Mouse (Mus musculus) kidney, embryonic 14.5 days (tissue): Measurements from ENCODE around the gene Man2a2. TPM values are rescaled to one million over a fixed set of nuclear protein-coding genes. Genes with fewer than 3 reads are reported as not detected.

Experiments
- ATAC-seq: fragments of 200-750 bp; cut with Nextera tagmentation; 2 replicates; pipeline ENCODE4 v1.8.0; 2017; ENCODE audit warnings: moderate number of reproducible peaks, mild to moderate bottlenecking, moderate TSS enrichment, moderate library complexity; ENCODE audit not compliant: low FRiP score, low TSS enrichment
- H3K27ac ChIP-seq: fragments of 300-500 bp; sonication (generic); 2 replicates; pipeline ENCODE4 v1.5.1; 2014; ENCODE audit warnings: low read depth, mild to moderate bottlenecking, low read length, moderate library complexity, mixed read lengths
- H3K27me3 ChIP-seq: fragments of 300-500 bp; sonication (generic); 2 replicates; pipeline ENCODE4 v1.6.1; 2014; ENCODE audit warnings: mild to moderate bottlenecking, low read length; ENCODE audit not compliant: control insufficient read depth, insufficient read depth
- H3K36me3 ChIP-seq: fragments of 300-500 bp; sonication (generic); 2 replicates; pipeline ENCODE4 v1.6.1; 2014; ENCODE audit warnings: low read length, mixed read lengths; ENCODE audit not compliant: control insufficient read depth, insufficient read depth
- H3K4me1 ChIP-seq: fragments of 300-500 bp; sonication (generic); 2 replicates; pipeline ENCODE4 v1.6.1; 2014; ENCODE audit warnings: low read length, mixed read lengths; ENCODE audit not compliant: control insufficient read depth, insufficient read depth
- H3K4me2 ChIP-seq: fragments of 300-500 bp; sonication (generic); replicated peaks from 2 replicates; pipeline ENCODE4 v1.6.1; 2014; ENCODE audit warnings: low read depth, mild to moderate bottlenecking, low read length
- H3K4me3 ChIP-seq: fragments of 300-500 bp; sonication (generic); 2 replicates; pipeline ENCODE4 v1.5.1; 2014; ENCODE audit warnings: mild to moderate bottlenecking, low read length
- H3K9ac ChIP-seq: fragments of 300-500 bp; sonication (generic); 2 replicates; pipeline ENCODE4 v1.6.1; 2014; ENCODE audit warnings: low read depth, mild to moderate bottlenecking, low read length, moderate library complexity
- H3K9me3 ChIP-seq: fragments of 300-500 bp; sonication (generic); 2 replicates; pipeline ENCODE4 v1.6.1; 2016; ENCODE audit warnings: low read length; ENCODE audit not compliant: control insufficient read depth
- WGBS: fragments of 180-500 bp; shearing (Covaris S2); extraction: QIAGEN DNeasy Blood & Tissue Kit; methylation state at CpG from one replicate; pipeline ENCODE4 v1.1.7; 2014; 5-methylcytosine and 5-hydroxymethylcytosine counted together
- polyA plus RNA-seq: library from polyadenylated mRNA; unstranded; fragments of >200 nt; fragmentation: Nextera tagmentation; extraction: Ambion mirVana; gene quantifications from 2 replicates; pipeline ENCODE4 v1.2.1, GENCODE M21; 2014

The Man2a2 gene
- polyA plus RNA-seq = 11.9 and 17.2 TPM in 2 replicates

DNA sequence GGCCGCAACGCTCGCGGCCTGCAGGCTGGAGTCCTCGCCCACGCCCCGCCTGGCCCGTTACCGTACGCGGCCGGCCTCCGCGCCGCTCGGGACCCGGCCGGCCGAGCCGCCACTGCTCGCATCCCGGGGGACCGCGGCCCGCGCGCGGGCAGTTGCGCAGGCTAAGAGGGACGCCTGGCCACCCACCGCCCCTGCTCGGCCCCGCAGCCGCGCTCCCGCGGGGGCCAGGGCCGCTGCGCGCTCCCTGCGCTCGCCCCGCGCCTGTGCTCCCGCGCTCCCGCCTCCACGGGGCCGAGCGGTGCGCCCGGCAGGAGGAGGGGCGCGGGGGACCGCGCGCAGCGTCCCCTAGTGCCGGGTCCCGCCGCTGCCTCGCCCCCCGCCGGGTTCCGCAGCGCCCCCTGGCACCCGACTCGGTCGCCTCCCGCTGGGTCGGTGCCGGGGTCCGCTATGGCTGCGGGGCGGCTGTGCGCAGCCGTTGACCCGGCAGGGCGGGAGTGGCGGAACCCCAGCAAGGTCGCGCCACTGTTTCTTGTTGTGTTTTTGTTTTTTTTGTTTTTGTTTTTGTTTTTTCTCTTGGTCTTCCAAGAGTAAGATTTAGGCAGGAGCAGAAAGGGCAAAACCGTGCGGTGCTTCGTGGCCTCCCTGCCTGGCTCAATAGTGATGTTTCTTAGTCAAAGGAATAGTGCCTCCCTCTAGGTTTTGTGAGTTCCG is at the start of gene Man2a2:
Gene Man2a2 (minus strand): TSS at position 335 of the 711 bp plus-strand sequence.
- Histone ChIP-seq H3K36me3 (peaks cover 24% of the 10 kb centered on the region), H3K4me3 (peak within 1 kb of the TSS; percentile 84), H3K27ac (peak within 1 kb of the TSS; percentile 80), H3K9ac (peak within 1 kb of the TSS; percentile 87), H3K9me3 (no peaks in the 10 kb centered on the region), H3K4me2 (peak within 1 kb of the TSS; percentile 82), H3K4me1 (peaks cover 8% of the 10 kb centered on the region; the same call in 1 of the 2 replicates), H3K27me3 (no peaks in the 10 kb centered on the region)
- ATAC-seq = peak; percentile 69
- WGBS = under 1% methylated on average over 81 of the region's 86 CpGs

DNA sequence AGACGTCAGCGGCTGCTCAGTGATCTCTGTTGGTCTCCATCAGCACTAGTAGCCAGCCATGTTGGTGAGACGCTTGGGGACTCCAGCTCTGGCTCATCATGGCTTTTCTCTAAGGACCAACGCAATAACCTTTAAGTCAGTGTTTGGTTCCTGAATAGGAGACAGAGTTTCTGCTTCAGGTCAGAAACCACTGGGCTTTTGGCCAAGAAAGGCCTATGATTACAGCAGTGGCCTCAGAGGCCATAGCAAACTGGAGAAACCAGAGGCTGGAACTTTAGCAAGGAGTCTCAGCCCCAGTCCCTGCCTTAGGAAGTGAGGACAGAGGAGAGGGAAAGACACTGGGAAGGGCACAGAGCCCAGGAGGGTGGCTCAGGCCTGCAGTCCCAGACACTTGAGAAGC is 49.4 kb upstream of the Man2a2 start:
- Histone ChIP-seq H3K9ac (no peak overlapping the region), H3K27me3 (no peaks in the 10 kb centered on the region), H3K4me2 (no peak overlapping the region), H3K36me3 (no peaks in the 10 kb centered on the region), H3K27ac (no peak overlapping the region), H3K4me1 (0 out of 2 replicates have a peak, but pooled peaks cover 3% of the 10 kb centered on the region), H3K9me3 (no peaks in the 10 kb centered on the region), H3K4me3 (no peak overlapping the region)
- ATAC-seq = no peak
- 91% methylated on average over 4 of the region's 4 CpGs for WGBS

DNA sequence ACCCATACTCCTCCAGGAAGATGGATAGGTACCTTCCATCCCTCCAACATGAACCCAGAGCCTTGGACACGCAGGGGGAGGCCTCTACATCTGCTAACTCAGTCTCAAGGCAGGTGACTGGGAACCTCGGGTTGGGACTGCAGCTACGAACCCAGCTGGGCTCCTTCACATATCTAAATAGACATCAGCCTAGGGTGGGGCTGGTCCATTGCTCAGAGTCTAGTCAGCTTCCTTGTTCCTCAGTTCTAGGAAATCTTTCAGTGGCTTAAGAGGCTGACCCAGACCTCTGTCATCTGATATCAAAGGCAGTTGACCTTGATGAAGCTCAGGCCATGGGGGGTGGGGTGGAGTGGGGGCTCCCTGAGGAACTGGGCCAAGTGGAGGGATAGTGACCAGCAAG is 48.1 kb upstream of the Man2a2 start:
- no peaks in the 10 kb centered on the region for H3K27me3 ChIP-seq
- H3K4me2 ChIP-seq = no peak overlapping the region
- no peak overlapping the region for H3K27ac ChIP-seq
- 38% methylated on average over 3 of the region's 3 CpGs for WGBS
- H3K9ac ChIP-seq = no peak overlapping the region
- no peak overlapping the region for H3K4me3 ChIP-seq
- no peak for ATAC-seq
- no peaks in the 10 kb centered on the region for H3K36me3 ChIP-seq
- no peaks in the 10 kb centered on the region for H3K9me3 ChIP-seq
- H3K4me1 ChIP-seq = 0 out of 2 replicates have a peak, but pooled peaks cover 3% of the 10 kb centered on the region

DNA sequence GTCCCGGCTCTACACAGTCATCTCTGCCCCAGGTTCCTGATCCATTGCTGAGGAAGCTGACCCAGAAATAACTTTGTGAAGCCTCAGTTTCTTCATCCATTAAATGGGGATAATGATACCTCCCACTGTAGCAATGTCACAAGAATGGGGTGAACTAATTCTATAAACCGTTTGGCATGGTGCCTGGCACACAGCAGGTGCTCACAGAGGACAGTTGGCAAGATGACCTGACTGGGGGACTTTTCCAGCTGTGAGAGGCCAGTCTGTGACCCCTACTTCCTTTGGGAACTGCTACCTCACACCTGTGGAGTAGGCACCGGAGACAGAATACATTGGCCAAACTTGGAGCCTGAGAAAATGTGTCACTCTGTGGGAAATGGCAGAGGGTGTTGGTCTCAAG is 46.9 kb upstream of the Man2a2 start:
- Histone ChIP-seq H3K4me3 (no peak overlapping the region), H3K9ac (no peak overlapping the region), H3K27me3 (no peaks in the 10 kb centered on the region), H3K27ac (no peak overlapping the region), H3K36me3 (no peaks in the 10 kb centered on the region), H3K4me2 (no peak overlapping the region), H3K9me3 (no peaks in the 10 kb centered on the region), H3K4me1 (0 out of 2 replicates have a peak, but pooled peaks cover 3% of the 10 kb centered on the region)
- WGBS = 88% methylated on average over 3 of the region's 3 CpGs
- ATAC-seq = no peak

DNA sequence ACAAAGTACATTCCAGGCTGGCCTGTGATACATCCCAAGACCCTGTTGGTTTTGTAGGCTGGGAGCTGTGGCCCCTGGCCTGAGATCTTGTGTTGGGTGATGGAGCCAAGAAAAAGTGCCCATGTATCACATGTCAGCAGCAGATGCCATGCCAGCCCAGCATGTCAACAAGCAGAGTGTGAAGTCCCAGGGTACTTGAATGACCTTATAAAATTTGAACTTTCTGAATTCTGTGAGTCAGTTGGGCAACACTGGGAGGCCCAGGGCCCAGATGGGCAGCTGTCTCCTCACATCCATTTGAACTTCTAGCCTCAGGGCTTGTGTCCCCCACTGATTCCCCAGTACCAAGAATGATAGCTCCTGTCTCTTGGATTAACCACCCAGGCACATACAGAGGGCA is 46.4 kb upstream of the Man2a2 start:
- Histone ChIP-seq H3K9me3 (no peaks in the 10 kb centered on the region), H3K36me3 (no peaks in the 10 kb centered on the region), H3K4me1 (0 out of 2 replicates have a peak, but pooled peaks cover under 1% of the 10 kb centered on the region), H3K27ac (no peak overlapping the region), H3K4me3 (no peak overlapping the region), H3K9ac (no peak overlapping the region), H3K27me3 (no peaks in the 10 kb centered on the region), H3K4me2 (no peak overlapping the region)
- no peak for ATAC-seq

- whole genome bisulfite sequencing = 89% methylated on average over 7 of the region's 7 CpGs
- Histone ChIP-seq H3K36me3 (no peaks in the 10 kb centered on the region), H3K9me3 (no peaks in the 10 kb centered on the region), H3K27ac (no peak overlapping the region), H3K4me1 (no peaks in the 10 kb centered on the region), H3K27me3 (no peaks in the 10 kb centered on the region), H3K9ac (no peak overlapping the region), H3K4me2 (no peak overlapping the region), H3K4me3 (no peak overlapping the region)
- no peak for ATAC-seq
Measured at GRCm38 (mm10) chr7:80416969-80417368, 45.8 kb upstream of the Man2a2 start.

DNA sequence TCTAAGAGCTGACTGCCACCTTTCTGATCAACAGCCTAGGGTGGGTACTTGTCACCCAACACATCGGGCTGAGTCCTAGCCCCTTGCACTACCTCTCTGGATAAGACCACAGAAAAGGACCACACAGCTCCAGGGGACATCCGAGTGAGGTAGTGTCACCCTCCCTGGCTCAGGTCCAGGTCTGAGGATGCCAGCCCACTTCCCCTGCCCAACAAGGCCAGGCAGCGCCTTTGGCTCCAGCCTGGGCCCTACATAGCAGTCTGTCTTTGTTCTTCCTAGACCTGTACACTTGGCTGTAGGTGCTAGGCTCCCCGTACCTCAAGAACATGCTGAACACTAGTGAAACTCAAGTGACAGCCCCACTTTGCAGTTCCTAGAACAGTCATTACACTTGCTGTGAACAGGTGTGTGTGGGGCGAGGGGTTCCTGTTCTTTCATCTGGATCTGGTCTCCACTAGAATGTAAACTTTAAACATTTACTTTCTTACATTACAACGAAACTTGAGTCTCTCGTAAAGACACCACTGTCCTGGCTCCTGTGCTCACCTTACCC is 43.2 kb upstream of the Man2a2 start:
- 82% methylated on average over 7 of the region's 7 CpGs for WGBS
- Histone ChIP-seq H3K27ac (no peak overlapping the region), H3K36me3 (no peaks in the 10 kb centered on the region), H3K4me1 (no peaks in the 10 kb centered on the region), H3K4me3 (no peak overlapping the region), H3K4me2 (no peak overlapping the region), H3K9me3 (no peaks in the 10 kb centered on the region), H3K27me3 (no peaks in the 10 kb centered on the region), H3K9ac (no peak overlapping the region)
- ATAC-seq = no peak

DNA sequence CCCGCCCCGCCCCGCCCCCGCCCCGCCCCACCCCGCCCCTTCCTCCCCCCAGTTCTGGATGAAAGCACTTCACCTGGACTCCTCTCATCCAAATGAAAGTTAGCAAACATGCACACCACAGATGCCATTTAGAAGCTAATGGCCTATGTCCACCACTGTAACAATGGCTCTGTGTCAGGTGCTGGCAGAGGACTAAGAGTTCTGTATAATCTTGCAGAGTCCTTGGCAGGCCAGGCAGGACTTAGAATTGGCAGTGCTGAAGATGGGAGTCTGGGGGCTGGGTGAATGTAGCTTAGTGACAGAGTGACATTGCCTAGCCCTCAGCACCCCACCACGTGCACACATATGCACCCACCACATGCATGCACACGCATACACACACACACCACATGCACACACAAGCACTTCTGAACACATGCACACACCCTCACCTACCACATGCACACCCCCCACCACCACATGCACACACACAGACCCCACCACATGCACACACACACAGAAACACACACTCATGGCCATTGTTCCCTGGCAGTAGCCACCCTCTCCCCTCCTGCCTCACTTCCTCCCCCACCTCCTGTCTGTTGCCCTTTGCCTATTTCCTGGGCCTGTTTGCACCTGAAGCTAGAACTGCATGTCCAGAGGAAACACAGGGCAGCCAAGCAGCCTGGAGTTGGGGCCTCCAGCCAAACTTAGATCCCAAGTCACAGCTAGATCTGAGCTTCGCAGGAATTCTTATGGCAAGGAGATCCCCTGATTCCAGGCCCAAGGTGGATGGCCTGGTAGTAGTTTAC is 42.5 kb upstream of the Man2a2 start:
- 63% methylated on average over 9 of the region's 9 CpGs for WGBS
- Histone ChIP-seq H3K36me3 (no peaks in the 10 kb centered on the region), H3K27me3 (no peaks in the 10 kb centered on the region), H3K4me2 (no peak overlapping the region), H3K4me3 (no peak overlapping the region), H3K9me3 (no peaks in the 10 kb centered on the region), H3K4me1 (no peaks in the 10 kb centered on the region), H3K27ac (no peak overlapping the region), H3K9ac (no peak overlapping the region)
- ATAC-seq = no peak; the same call in 1 of the 2 replicates

DNA sequence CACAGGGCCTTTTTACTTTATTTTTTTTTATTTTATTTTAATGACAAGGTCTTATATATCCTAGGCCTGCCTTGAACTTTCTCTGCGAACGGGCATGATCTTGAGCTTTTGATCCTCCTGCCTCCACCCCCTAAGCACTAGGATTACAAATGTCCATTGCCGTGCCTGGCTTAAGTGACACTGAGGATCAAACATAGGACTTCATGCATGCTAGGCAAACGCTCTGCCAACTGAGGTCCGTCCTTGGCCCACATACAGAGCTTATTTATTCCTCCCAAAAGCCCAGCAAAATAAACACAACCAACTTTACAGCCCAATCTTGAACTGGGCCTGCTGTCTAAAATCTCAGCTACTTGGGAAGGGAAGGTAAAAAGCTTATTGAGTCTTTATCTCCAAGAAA is 41.6 kb upstream of the Man2a2 start:
- Histone ChIP-seq H3K27ac (no peak overlapping the region), H3K9me3 (no peaks in the 10 kb centered on the region), H3K4me1 (no peaks in the 10 kb centered on the region), H3K4me3 (no peak overlapping the region), H3K36me3 (no peaks in the 10 kb centered on the region), H3K4me2 (no peak overlapping the region), H3K9ac (no peak overlapping the region), H3K27me3 (no peaks in the 10 kb centered on the region)
- WGBS = 57% methylated on average over 5 of the region's 5 CpGs
- ATAC-seq = no peak
